Mouse (Mus musculus) forebrain, embryonic 10.5 days (tissue): Measurements from ENCODE around the gene Grik5. TPM values are rescaled to one million over a fixed set of nuclear protein-coding genes. Genes with fewer than 3 reads are reported as not detected.

Source experiments
- DNase-seq: peaks from one replicate; pipeline ENCODE4 v3.0.0-alpha.2; 2017; ENCODE audit warnings: low spot score; ENCODE audit errors: extremely low spot score
- H3K27ac ChIP-seq: fragments of 300-500 bp; sonication (generic); 2 replicates; pipeline ENCODE4 v1.5.1; 2016; ENCODE audit warnings: mild to moderate bottlenecking
- H3K27me3 ChIP-seq: fragments of 300-500 bp; sonication (generic); 2 replicates; pipeline ENCODE4 v1.6.1; 2016; ENCODE audit warnings: mild to moderate bottlenecking; ENCODE audit not compliant: poor library complexity, severe bottlenecking
- H3K36me3 ChIP-seq: fragments of 300-500 bp; sonication (generic); replicated peaks from 2 replicates; pipeline ENCODE4 v1.6.1; 2016; ENCODE audit warnings: mild to moderate bottlenecking, moderate library complexity
- H3K4me1 ChIP-seq: fragments of 300-500 bp; sonication (generic); 2 replicates; pipeline ENCODE4 v1.6.1; 2016
- H3K4me3 ChIP-seq: fragments of 300-500 bp; sonication (generic); 2 replicates; pipeline ENCODE4 v1.5.1; 2016; ENCODE audit warnings: mild to moderate bottlenecking, moderate library complexity
- H3K9me3 ChIP-seq: fragments of 300-500 bp; sonication (generic); 2 replicates; pipeline ENCODE4 v1.6.1; 2016; ENCODE audit warnings: mild to moderate bottlenecking, moderate library complexity
- WGBS: fragments of 180-500 bp; shearing (Covaris S2); methylation state at CpG from one replicate; pipeline ENCODE4 v1.1.7; 2016; 5-methylcytosine and 5-hydroxymethylcytosine counted together
- polyA plus RNA-seq: library from polyadenylated mRNA; unstranded; fragments of >200 nt; fragmentation: Nextera tagmentation; extraction: Ambion mirVana; gene quantifications from 2 replicates; pipeline ENCODE4 v1.2.1, GENCODE M21; 2016

The Grik5 gene
- polyA plus RNA-seq, 1 experiment from 2014 or later: 6.8 TPM

- H3K4me3 ChIP-seq: peak overlapping the region; percentile 54
- peak; percentile 70 for DNase-seq
- WGBS: under 1% methylated on average over 17 of the region's 17 CpGs
- peaks cover 60% of the 10 kb centered on the region for H3K4me1 ChIP-seq
- H3K9me3 ChIP-seq: no peaks in the 10 kb centered on the region
- H3K27ac ChIP-seq: peak overlapping the region; percentile 22; the same call in 1 of the 2 replicates
- H3K36me3 ChIP-seq: peaks cover 23% of the 10 kb centered on the region
- peaks cover 97% of the 10 kb centered on the region for H3K27me3 ChIP-seq
Measured at GRCm38 (mm10) chr7:25008635-25009034, 63.5 kb downstream of the Grik5 start.

- H3K27me3 ChIP-seq: peaks cover 100% of the 10 kb centered on the region
- DNase-seq: no peak
- H3K36me3 ChIP-seq: peaks cover 15% of the 10 kb centered on the region
- H3K27ac ChIP-seq: 0 out of 2 replicates have a peak overlapping the region, but pooled peaks have one; percentile 22
- H3K9me3 ChIP-seq: no peaks in the 10 kb centered on the region
- 23% methylated on average over 8 of the region's 8 CpGs for WGBS
- H3K4me3 ChIP-seq: peak overlapping the region; percentile 54; the same call in 1 of the 2 replicates
- H3K4me1 ChIP-seq: peaks cover 69% of the 10 kb centered on the region
Measured at GRCm38 (mm10) chr7:25007609-25008374, 64.4 kb downstream of the Grik5 start.

- no peak overlapping the region for H3K27ac ChIP-seq
- H3K36me3 ChIP-seq: peaks cover 4% of the 10 kb centered on the region
- DNase-seq: no peak
- 82% methylated on average over 12 of the region's 12 CpGs for WGBS
- no peak overlapping the region for H3K4me3 ChIP-seq
- no peaks in the 10 kb centered on the region for H3K9me3 ChIP-seq
- H3K4me1 ChIP-seq: peaks cover 70% of the 10 kb centered on the region
- peaks cover 93% of the 10 kb centered on the region for H3K27me3 ChIP-seq
Measured at GRCm38 (mm10) chr7:25006586-25007364, 65.4 kb downstream of the Grik5 start.

- peak overlapping the region; percentile 57 for H3K4me3 ChIP-seq
- DNase-seq: no peak
- 70% methylated on average over 3 of the region's 3 CpGs for WGBS
- peaks cover 70% of the 10 kb centered on the region for H3K4me1 ChIP-seq
- peak overlapping the region; percentile 76; the same call in 1 of the 2 replicates for H3K27ac ChIP-seq
- no peaks in the 10 kb centered on the region for H3K36me3 ChIP-seq
- no peaks in the 10 kb centered on the region for H3K9me3 ChIP-seq
- H3K27me3 ChIP-seq: peaks cover 87% of the 10 kb centered on the region
Measured at GRCm38 (mm10) chr7:25006171-25006570, 66.0 kb downstream of the Grik5 start.

- DNase-seq: peak; percentile 54
- Histone ChIP-seq H3K36me3 (no peaks in the 10 kb centered on the region), H3K4me1 (peaks cover 65% of the 10 kb centered on the region), H3K4me3 (peak within 1 kb of the TSS; percentile 57), H3K27me3 (peaks cover 81% of the 10 kb centered on the region), H3K9me3 (no peaks in the 10 kb centered on the region), H3K27ac (peak within 1 kb of the TSS; percentile 76)
- WGBS: under 1% methylated on average over 54 of the region's 54 CpGs
Measured at GRCm38 (mm10) chr7:25005421-25006065, 66.6 kb downstream of the Grik5 start, which contains the start of gene Atp1a3. Gene Atp1a3 (minus strand): TSS chr7:25005958.

GRCm38 (mm10) chr7:25004806-25005205, 67.3 kb downstream of the Grik5 start:
- 45% methylated on average over 7 of the region's 9 CpGs for WGBS
- Histone ChIP-seq H3K27me3 (peaks cover 73% of the 10 kb centered on the region), H3K9me3 (no peaks in the 10 kb centered on the region), H3K4me3 (peak overlapping the region; percentile 57), H3K27ac (0 out of 2 replicates have a peak overlapping the region, but pooled peaks have one; percentile 76), H3K36me3 (no peaks in the 10 kb centered on the region), H3K4me1 (peaks cover 58% of the 10 kb centered on the region)
- DNase-seq: no peak

- no peaks in the 10 kb centered on the region for H3K9me3 ChIP-seq
- WGBS: 84% methylated on average over 8 of the region's 8 CpGs
- no peak for DNase-seq
- no peaks in the 10 kb centered on the region for H3K36me3 ChIP-seq
- peaks cover 64% of the 10 kb centered on the region for H3K27me3 ChIP-seq
- H3K27ac ChIP-seq: no peak overlapping the region
- peaks cover 49% of the 10 kb centered on the region for H3K4me1 ChIP-seq
- H3K4me3 ChIP-seq: no peak overlapping the region
Measured at GRCm38 (mm10) chr7:25003820-25004388, 68.2 kb downstream of the Grik5 start.

GRCm38 (mm10) chr7:25003291-25003690, 68.9 kb downstream of the Grik5 start:
- DNase-seq: no peak
- H3K27ac ChIP-seq: no peak overlapping the region
- no peaks in the 10 kb centered on the region for H3K9me3 ChIP-seq
- H3K4me3 ChIP-seq: no peak overlapping the region
- 67% methylated on average over 11 of the region's 11 CpGs for WGBS
- H3K36me3 ChIP-seq: no peaks in the 10 kb centered on the region
- peaks cover 43% of the 10 kb centered on the region for H3K4me1 ChIP-seq
- peaks cover 58% of the 10 kb centered on the region for H3K27me3 ChIP-seq

GRCm38 (mm10) chr7:25000711-25001110, 71.4 kb downstream of the Grik5 start:
- no peak overlapping the region for H3K4me3 ChIP-seq
- WGBS: 80% methylated on average over 12 of the region's 12 CpGs

GRCm38 (mm10) chr7:25000211-25000610, 71.9 kb downstream of the Grik5 start:
- H3K36me3 ChIP-seq: no peaks in the 10 kb centered on the region
- no peak for DNase-seq
- H3K27ac ChIP-seq: no peak overlapping the region
- H3K9me3 ChIP-seq: no peaks in the 10 kb centered on the region
- 79% methylated on average over 7 of the region's 7 CpGs for WGBS
- no peak overlapping the region for H3K4me3 ChIP-seq
- H3K27me3 ChIP-seq: peaks cover 27% of the 10 kb centered on the region
- peaks cover 19% of the 10 kb centered on the region for H3K4me1 ChIP-seq

More at GRCm38 (mm10) chr7:25000711-25001110, 71.4 kb downstream of the Grik5 start:
- Histone ChIP-seq H3K36me3 (no peaks in the 10 kb centered on the region), H3K4me1 (peaks cover 24% of the 10 kb centered on the region), H3K9me3 (no peaks in the 10 kb centered on the region), H3K27ac (no peak overlapping the region), H3K27me3 (peaks cover 32% of the 10 kb centered on the region)
- no peak for DNase-seq

GRCm38 (mm10) chr7:24993081-24993480, 79.1 kb downstream of the Grik5 start:
- Histone ChIP-seq H3K4me1 (peaks cover 4% of the 10 kb centered on the region; the same call in 1 of the 2 replicates), H3K27me3 (0 out of 2 replicates have a peak, but pooled peaks cover 5% of the 10 kb centered on the region)
- 85% methylated on average over 6 of the region's 6 CpGs for WGBS

GRCm38 (mm10) chr7:24990478-24990877, 81.7 kb downstream of the Grik5 start:
- H3K4me3 ChIP-seq: no peak overlapping the region
- H3K36me3 ChIP-seq: no peaks in the 10 kb centered on the region
- no peak for DNase-seq
- 0 out of 2 replicates have a peak, but pooled peaks cover 5% of the 10 kb centered on the region for H3K27me3 ChIP-seq
- WGBS: 83% methylated on average over 8 of the region's 8 CpGs
- H3K4me1 ChIP-seq: peaks cover 4% of the 10 kb centered on the region; the same call in 1 of the 2 replicates
- H3K27ac ChIP-seq: no peak overlapping the region
- H3K9me3 ChIP-seq: no peaks in the 10 kb centered on the region

More at GRCm38 (mm10) chr7:24993081-24993480, 79.1 kb downstream of the Grik5 start:
- H3K4me3 ChIP-seq: no peak overlapping the region
- H3K27ac ChIP-seq: no peak overlapping the region
- no peak for DNase-seq
- H3K36me3 ChIP-seq: no peaks in the 10 kb centered on the region
- no peaks in the 10 kb centered on the region for H3K9me3 ChIP-seq
